Mouse (Mus musculus) olfactory bulb, adult 2 months (tissue): ENCODE results near the gene Kiz.

Experiments
- CTCF ChIP-seq: fragments of 200-500 bp; IDR thresholded peaks from 2 replicates; pipeline ENCODE4 v1.5.1; 2012; ENCODE audit warnings: low read depth, mild to moderate bottlenecking, low read length, moderate library complexity; ENCODE audit not compliant: insufficient read depth
- POLR2A ChIP-seq: fragments of 200-500 bp; IDR thresholded peaks from 2 replicates; pipeline ENCODE4 v1.6.1; 2012; ENCODE audit warnings: mild to moderate bottlenecking, low read depth, low read length, moderate library complexity; ENCODE audit not compliant: insufficient read depth

DNA sequence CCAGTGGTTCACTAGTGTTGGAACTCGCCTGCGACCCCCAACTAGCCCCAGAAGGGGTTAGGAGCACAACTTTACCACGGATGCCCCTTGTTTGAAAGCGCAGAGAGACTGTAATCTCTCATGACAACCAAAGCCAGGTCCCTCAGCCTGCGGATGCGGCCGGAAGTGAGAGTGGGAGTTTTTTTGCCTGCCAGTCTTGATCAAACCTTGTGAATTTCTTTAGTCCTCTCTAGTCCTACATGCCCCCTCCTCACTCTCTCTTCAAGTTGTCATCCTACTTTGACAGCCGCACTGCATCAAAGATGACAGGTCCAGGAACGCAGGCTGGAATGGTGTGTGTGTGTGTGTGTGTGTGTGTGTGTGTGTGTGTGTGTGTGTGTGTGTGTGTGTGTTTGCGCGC, 456 bp downstream of the Kiz start:
- TF ChIP-seq CTCF (no peak), POLR2A (no peak)
